8 mouse cellular contexts compared by ENCODE assay signal in genomic region chr17:50006721-50007351, GRCm38 (mm10).
DNase-seq lines count a peak whose midpoint lies in the region; ATAC-seq and TF ChIP-seq lines count a peak whose summit lies in the region.

No protein-coding gene starts in this region.

- H3K4me2 ChIP-seq in heart, embryonic 14.5 days (ENCODE audit: low read length): no peak overlapping the region
- H3K4me2 ChIP-seq in hindbrain, embryonic 13.5 days: 0 out of 2 replicates have a peak overlapping the region, but pooled peaks have one; percentile 23
- H3K4me2 ChIP-seq in neural tube, embryonic 15.5 days: 0 out of 2 replicates have a peak overlapping the region, but pooled peaks have one; percentile 5

- 14% methylated on average over 9 of the region's 9 CpGs for WGBS in heart, embryonic 14.5 days
- WGBS in hindbrain, embryonic 13.5 days: 3% methylated on average over 9 of the region's 9 CpGs
- WGBS in neural tube, embryonic 15.5 days: 10% methylated on average over 9 of the region's 9 CpGs

- no peak for DNase-seq in heart, adult 8-10 months (ENCODE audit: low spot score)
- DNase-seq in MEL (ENCODE audit: low read depth, low spot score): no peak
- peak; percentile 86 for DNase-seq in embryo, embryonic 10.5 days (ENCODE audit: low spot score)
- no peak for DNase-seq in gastrocnemius, postnatal 25 days

- H3K27me3 ChIP-seq in heart, embryonic 14.5 days (ENCODE audit: control insufficient read depth, insufficient read depth, low read length): no peaks in the 10 kb centered on the region
- H3K27me3 ChIP-seq in MEL (ENCODE audit: control insufficient read depth in 1 of 2, insufficient read depth in 2 of 2, low read length in 2 of 2): no peaks in the 10 kb centered on the region
- H3K27me3 ChIP-seq in hindbrain, embryonic 13.5 days: 0 out of 2 replicates have a peak, but pooled peaks cover 7% of the 10 kb centered on the region
- H3K27me3 ChIP-seq in neural tube, embryonic 15.5 days (replicated peaks): no peaks in the 10 kb centered on the region

- peak overlapping the region; percentile 0 to 52; a peak in 3 of 4 replicates for H3K27ac ChIP-seq in heart, embryonic 14.5 days (replicated peaks in 1 of 2; ENCODE audit: control insufficient read depth in 1 of 2, insufficient read depth in 1 of 2, low read depth in 2 of 2, low read length in 2 of 2)
- no peak overlapping the region for H3K27ac ChIP-seq in MEL (ENCODE audit: control insufficient read depth, low read depth, low read length)
- peak overlapping the region; percentile 87 for H3K27ac ChIP-seq in hindbrain, embryonic 13.5 days
- peak overlapping the region; percentile 38 for H3K27ac ChIP-seq in neural tube, embryonic 15.5 days (replicated peaks)

- 0 out of 2 replicates have a peak, but pooled peaks cover 5% of the 10 kb centered on the region for H3K36me3 ChIP-seq in heart, embryonic 14.5 days (ENCODE audit: control insufficient read depth, insufficient read depth, low read length)
- peaks cover 4 to 5% of the 10 kb centered on the region in 2 experiments for H3K36me3 ChIP-seq in MEL (ENCODE audit: control insufficient read depth in 1 of 2, insufficient read depth in 2 of 2, low read length in 2 of 2)
- no peaks in the 10 kb centered on the region for H3K36me3 ChIP-seq in hindbrain, embryonic 13.5 days
- H3K36me3 ChIP-seq in neural tube, embryonic 15.5 days: no peaks in the 10 kb centered on the region

- H3K9me3 ChIP-seq in heart, embryonic 14.5 days (ENCODE audit: control insufficient read depth, low read length): no peaks in the 10 kb centered on the region
- no peaks in the 10 kb centered on the region for H3K9me3 ChIP-seq in MEL (replicated peaks; ENCODE audit: insufficient read depth, low read length)
- H3K9me3 ChIP-seq in hindbrain, embryonic 13.5 days: no peaks in the 10 kb centered on the region
- no peaks in the 10 kb centered on the region for H3K9me3 ChIP-seq in neural tube, embryonic 15.5 days (replicated peaks)

- peak; percentile 48; the same call in 1 of the 2 replicates for ATAC-seq in heart, embryonic 14.5 days (ENCODE audit: insufficient number of reproducible peaks, insufficient read depth, low FRiP score, low read depth)
- ATAC-seq in hindbrain, embryonic 13.5 days (ENCODE audit: low FRiP score): peak; percentile 92
- ATAC-seq in neural tube, embryonic 15.5 days (ENCODE audit: low FRiP score): peak; percentile 83
- ATAC-seq in CD4-positive, CD25-positive, alpha-beta regulatory T cell, adult 4 months: no peak

- no peak for TF ChIP-seq POLR2A in MEL (IDR thresholded peaks at IDR 0.05; ENCODE audit: control insufficient read depth in 1 of 2, insufficient read depth in 1 of 2, low read depth in 1 of 2, low read length in 2 of 2, poor library complexity in 1 of 2)

- TF ChIP-seq EP300 in MEL (IDR thresholded peaks at IDR 0.05; ENCODE audit: low read depth in 1 of 2, low read length in 2 of 2): no peak

- H3K79me2 ChIP-seq in MEL (ENCODE audit: control insufficient read depth, insufficient read depth, low read length, poor library complexity): no peaks in the 10 kb centered on the region

- no peak for TF ChIP-seq RAD21 in MEL (IDR thresholded peaks at IDR 0.05; ENCODE audit: low read depth, low read length)

- H3K4me3 ChIP-seq in heart, embryonic 14.5 days (ENCODE audit: control insufficient read depth in 1 of 2, insufficient read depth in 1 of 2, low read depth in 1 of 2, low read length in 2 of 2): no peak overlapping the region
- no peak overlapping the region for H3K4me3 ChIP-seq in MEL (ENCODE audit: control insufficient read depth in 1 of 2, insufficient read depth in 1 of 2, low read depth in 2 of 2, low read length in 2 of 2)
- H3K4me3 ChIP-seq in hindbrain, embryonic 13.5 days: no peak overlapping the region
- H3K4me3 ChIP-seq in neural tube, embryonic 15.5 days (replicated peaks): no peak overlapping the region

- H3K4me1 ChIP-seq in heart, embryonic 14.5 days (ENCODE audit: control insufficient read depth in 2 of 2, insufficient read depth in 2 of 2, low read length in 2 of 2): peaks cover 18 to 20% of the 10 kb centered on the region in 2 experiments
- peaks cover 2 to 8% of the 10 kb centered on the region in 2 experiments; a peak in 1 of 4 replicates for H3K4me1 ChIP-seq in MEL (ENCODE audit: control insufficient read depth in 1 of 2, insufficient read depth in 2 of 2, low read length in 2 of 2)
- peaks cover 49% of the 10 kb centered on the region for H3K4me1 ChIP-seq in hindbrain, embryonic 13.5 days (replicated peaks)
- H3K4me1 ChIP-seq in neural tube, embryonic 15.5 days: peaks cover 29% of the 10 kb centered on the region

- TF ChIP-seq CTCF in MEL (IDR thresholded peaks at IDR 0.05 in 2 of 3, conservative IDR thresholded peaks at IDR 0.05 in 1 of 3; ENCODE audit: control insufficient read depth in 1 of 3, insufficient read depth in 1 of 3, low read depth in 2 of 3, low read length in 3 of 3, poor library complexity in 1 of 3, severe bottlenecking in 1 of 3): no peak

- H3K9ac ChIP-seq in heart, embryonic 14.5 days (ENCODE audit: low read length): 0 out of 2 replicates have a peak overlapping the region, but pooled peaks have one; percentile 0
- no peak overlapping the region for H3K9ac ChIP-seq in MEL (ENCODE audit: control insufficient read depth, low read depth, low read length, poor library complexity, severe bottlenecking)
- H3K9ac ChIP-seq in hindbrain, embryonic 13.5 days: peak overlapping the region; percentile 35; the same call in 1 of the 2 replicates
- H3K9ac ChIP-seq in neural tube, embryonic 15.5 days (replicated peaks): 0 out of 2 replicates have a peak overlapping the region, but pooled peaks have one; percentile 21

TF ChIP-seq in MEL, 35 proteins besides CTCF, POLR2A, EP300 and RAD21:
- TF ChIP-seq GATA1 (IDR thresholded peaks at IDR 0.05; ENCODE audit: low read depth, low read length) (no peak), RCOR1 (IDR thresholded peaks at IDR 0.05; ENCODE audit: low read depth, low read length) (peak; percentile 60; the same call in 1 of the 2 replicates), TBP (IDR thresholded peaks at IDR 0.05; ENCODE audit: low read depth, low read length) (no peak)
